Mouse (Mus musculus) hindbrain, embryonic 10.5 days (tissue): Measurements from ENCODE around the gene Gm9887. TPM values are rescaled to one million over a fixed set of nuclear protein-coding genes. Genes with fewer than 3 reads are reported as not detected.
"Not testable (repeated sequence)": the region's sequence is repeated elsewhere in the genome, so short reads cannot be mapped to it uniquely, and the experiment has no call there.

ENCODE experiments used
- DNase-seq: peaks from one replicate; pipeline ENCODE4 v3.0.0-alpha.2; 2017; ENCODE audit warnings: low spot score
- H3K27ac ChIP-seq: fragments of 300-500 bp; sonication (generic); 2 replicates; pipeline ENCODE4 v1.5.1; 2016; ENCODE audit warnings: mild to moderate bottlenecking, moderate library complexity
- H3K27me3 ChIP-seq: fragments of 300-500 bp; sonication (generic); 2 replicates; pipeline ENCODE4 v1.6.1; 2016; ENCODE audit warnings: mild to moderate bottlenecking; ENCODE audit not compliant: poor library complexity, insufficient read depth, severe bottlenecking
- H3K36me3 ChIP-seq: fragments of 300-500 bp; sonication (generic); 2 replicates; pipeline ENCODE4 v1.6.1; 2016; ENCODE audit warnings: mild to moderate bottlenecking, moderate library complexity
- H3K4me1 ChIP-seq: fragments of 300-500 bp; sonication (generic); replicated peaks from 2 replicates; pipeline ENCODE4 v1.6.1; 2016; ENCODE audit warnings: mild to moderate bottlenecking
- H3K4me3 ChIP-seq: fragments of 300-500 bp; sonication (generic); 2 replicates; pipeline ENCODE4 v1.5.1; 2016; ENCODE audit warnings: mild to moderate bottlenecking, moderate library complexity
- H3K9me3 ChIP-seq: fragments of 300-500 bp; sonication (generic); 2 replicates; pipeline ENCODE4 v1.6.1; 2016; ENCODE audit warnings: mild to moderate bottlenecking, moderate library complexity
- WGBS: fragments of 180-500 bp; shearing (Covaris S2); methylation state at CpG from one replicate; pipeline ENCODE4 v1.1.7; 2016; 5-methylcytosine and 5-hydroxymethylcytosine counted together
- polyA plus RNA-seq: library from polyadenylated mRNA; unstranded; fragments of >200 nt; fragmentation: Nextera tagmentation; extraction: Ambion mirVana; gene quantifications from 2 replicates; pipeline ENCODE4 v1.2.1, GENCODE M21; 2016

Gm9887 gene
- polyA plus RNA-seq, 1 experiment from 2014 or later, result 1.9 TPM

DNA sequence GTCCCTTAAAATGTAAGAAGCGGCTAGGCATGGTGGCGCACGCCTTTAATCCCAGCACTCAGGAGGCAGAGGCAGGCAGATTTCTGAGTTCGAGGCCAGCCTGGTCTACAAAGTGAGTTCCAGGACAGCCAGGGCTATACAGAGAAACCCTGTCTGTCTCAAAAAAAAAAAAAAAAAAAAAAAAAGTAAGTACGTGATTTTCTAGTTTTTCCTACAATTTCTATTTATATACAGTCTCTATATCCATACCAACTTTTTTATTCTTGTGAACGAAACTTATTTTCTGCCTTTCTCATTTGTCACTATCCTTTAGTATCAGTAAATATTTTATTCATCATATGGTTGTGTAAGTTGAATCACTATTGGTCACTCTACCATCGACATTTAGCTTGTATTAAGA lies 9.1 kb downstream of the Gm9887 start:
- not testable (repeated sequence) for DNase-seq, H3K36me3 ChIP-seq, H3K4me3 ChIP-seq, H3K27me3 ChIP-seq, H3K27ac ChIP-seq, H3K9me3 ChIP-seq
- H3K4me1 ChIP-seq, result peaks cover 18% of the 10 kb centered on the region; the same call in 1 of the 2 replicates
- WGBS, result 96% methylated on average over 7 of the region's 7 CpGs

DNA sequence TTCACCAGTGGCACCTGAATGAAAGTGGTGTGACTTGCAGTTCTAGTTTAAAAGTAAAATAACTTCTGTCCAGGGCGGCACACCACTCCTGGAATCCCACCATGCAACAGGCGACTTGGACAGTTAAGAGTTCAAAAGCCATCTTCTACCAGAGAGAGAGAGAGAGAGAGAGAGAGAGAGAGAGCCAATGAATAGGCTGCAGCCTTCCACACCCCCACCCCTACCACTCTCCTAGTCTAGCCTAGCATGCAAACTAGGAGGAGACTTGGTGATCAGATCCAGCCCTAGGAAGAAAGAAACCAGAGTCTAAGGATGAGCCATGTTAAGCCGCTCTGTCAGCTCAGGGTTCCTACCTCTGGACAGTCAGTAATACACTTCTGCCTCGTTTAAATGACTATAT lies 9.9 kb downstream of the Gm9887 start:
- no peaks in the 10 kb centered on the region for H3K9me3 ChIP-seq
- H3K36me3 ChIP-seq, result no peaks in the 10 kb centered on the region
- DNase-seq, result peak; percentile 10
- no peaks in the 10 kb centered on the region for H3K27me3 ChIP-seq
- H3K4me1 ChIP-seq, result peaks cover 18% of the 10 kb centered on the region; the same call in 1 of the 2 replicates
- WGBS, result 40% methylated on average over 4 of the region's 4 CpGs
- H3K27ac ChIP-seq, result peak overlapping the region; percentile 85; the same call in 1 of the 2 replicates
- peak overlapping the region; percentile 64 for H3K4me3 ChIP-seq

DNA sequence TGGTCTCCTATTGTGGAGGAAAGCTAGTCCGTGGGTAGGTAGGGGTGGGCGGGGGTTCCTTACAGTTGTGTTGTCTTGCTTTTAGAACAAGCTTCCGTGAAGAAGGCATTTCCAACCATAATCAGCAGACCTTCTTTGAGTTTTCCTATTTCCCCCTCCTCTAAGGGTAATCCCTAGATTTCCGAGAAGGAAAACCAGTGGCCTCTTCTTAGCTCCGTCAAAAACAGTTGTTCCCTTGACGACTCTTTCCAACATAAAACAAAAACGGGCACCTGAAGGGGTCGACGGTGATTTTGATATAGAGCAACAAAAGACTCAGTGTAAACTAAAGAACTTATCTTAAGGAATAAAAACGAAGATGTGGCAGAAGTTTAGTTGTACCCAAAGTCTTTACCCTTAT lies 10.3 kb downstream of the Gm9887 start:
- Histone ChIP-seq H3K4me3 (peak overlapping the region; percentile 64), H3K27ac (peak overlapping the region; percentile 85), H3K27me3 (no peaks in the 10 kb centered on the region), H3K4me1 (peaks cover 18% of the 10 kb centered on the region; the same call in 1 of the 2 replicates), H3K36me3 (no peaks in the 10 kb centered on the region), H3K9me3 (no peaks in the 10 kb centered on the region)
- no peak for DNase-seq
- WGBS, result 7% methylated on average over 10 of the region's 10 CpGs

DNA sequence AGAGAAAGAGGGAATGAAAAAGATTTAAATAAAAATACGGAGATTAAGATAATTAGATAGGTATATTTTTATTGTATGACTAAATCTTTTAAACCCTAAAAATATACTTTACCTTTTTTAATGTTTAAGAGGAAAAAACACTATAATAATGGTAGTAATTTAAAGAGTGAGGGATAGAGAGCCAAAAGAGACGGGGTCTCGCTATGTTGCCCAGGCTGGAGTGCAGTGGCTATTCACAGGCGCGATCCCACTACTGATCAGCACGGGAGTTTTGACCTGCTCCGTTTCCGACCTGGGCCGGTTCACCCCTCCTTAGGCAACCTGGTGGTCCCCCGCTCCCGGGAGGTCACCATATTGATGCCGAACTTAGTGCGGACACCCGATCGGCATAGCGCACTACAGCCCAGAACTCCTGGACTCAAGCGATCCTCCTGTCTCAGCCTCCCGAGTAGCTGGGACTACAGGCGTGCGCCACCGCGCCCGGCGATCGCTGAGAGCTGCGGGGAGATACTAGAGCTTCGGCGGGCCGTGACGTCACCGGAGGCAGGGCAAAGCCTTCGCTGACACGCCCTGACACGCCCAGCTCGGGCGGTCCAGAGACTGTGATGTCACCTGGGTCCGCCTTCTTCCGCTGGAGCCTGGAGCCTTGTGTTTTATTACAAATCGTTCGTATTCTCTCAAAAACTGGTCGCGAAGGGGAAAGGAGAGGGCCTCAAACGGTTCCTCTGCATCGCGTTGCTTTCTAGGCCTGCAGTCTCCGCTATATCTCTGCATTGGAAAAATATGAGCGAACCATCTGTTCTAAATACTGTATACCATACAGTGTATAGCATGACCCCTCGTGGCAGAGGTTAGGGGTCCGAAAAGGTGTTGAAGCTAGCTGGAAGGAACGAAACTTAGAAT lies 11.0 kb downstream of the Gm9887 start:
- peak overlapping the region; percentile 85 for H3K27ac ChIP-seq
- WGBS, result under 1% methylated on average over 43 of the region's 50 CpGs

DNA sequence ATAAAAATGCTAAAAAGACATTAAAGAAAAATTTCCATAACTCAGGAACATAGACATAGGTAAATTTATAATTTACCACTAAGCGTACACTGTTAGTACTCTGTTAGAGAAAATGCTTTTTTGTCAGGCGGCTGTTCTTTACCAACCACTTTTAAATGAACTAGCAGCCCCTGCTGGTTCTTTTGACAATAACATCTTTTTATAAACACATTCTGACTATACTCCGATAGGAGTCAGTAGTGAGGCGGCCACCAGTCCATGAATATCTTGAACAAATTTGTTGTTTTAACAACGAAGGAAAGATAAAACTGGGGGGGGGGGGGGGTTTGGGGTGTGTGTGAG lies 11.6 kb downstream of the Gm9887 start:
- Histone ChIP-seq H3K27ac (no peak overlapping the region), H3K4me3 (0 out of 2 replicates have a peak overlapping the region, but pooled peaks have one; percentile 20), H3K9me3 (no peaks in the 10 kb centered on the region), H3K36me3 (no peaks in the 10 kb centered on the region), H3K4me1 (peaks cover 24% of the 10 kb centered on the region; the same call in 1 of the 2 replicates), H3K27me3 (no peaks in the 10 kb centered on the region)
- 20% methylated on average over 5 of the region's 5 CpGs for WGBS
- peak; percentile 45 for DNase-seq

More for the DNA sequence above, 11.0 kb downstream of the Gm9887 start:
- Histone ChIP-seq H3K4me3 (peak overlapping the region; percentile 64), H3K4me1 (peaks cover 20% of the 10 kb centered on the region; the same call in 1 of the 2 replicates)
- H3K36me3 ChIP-seq, H3K27me3 ChIP-seq, H3K9me3 ChIP-seq: not testable (repeated sequence)
- peak; percentile 100 for DNase-seq

DNA sequence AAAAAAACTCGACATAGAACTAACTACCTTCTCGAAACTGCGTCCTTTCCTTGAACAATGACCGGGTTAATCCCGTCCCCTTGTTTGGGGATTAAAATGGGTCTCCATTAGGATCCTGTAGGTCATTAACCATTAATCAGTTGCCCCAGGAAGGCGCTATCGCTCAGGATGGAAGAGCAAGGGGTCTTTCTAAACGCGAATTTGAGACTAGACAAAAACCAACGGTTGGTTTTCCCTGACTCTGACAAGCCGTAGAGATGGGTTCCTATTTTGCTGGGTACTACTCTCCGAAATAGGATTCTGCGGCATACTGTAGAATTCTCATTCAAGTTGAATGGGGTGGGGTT lies 15.0 kb downstream of the Gm9887 start:
- DNase-seq, result no peak
- 5% methylated on average over 13 of the region's 13 CpGs for WGBS
- peak overlapping the region; percentile 90 for H3K4me3 ChIP-seq
- H3K27ac ChIP-seq, result peak overlapping the region; percentile 91
- no peaks in the 10 kb centered on the region for H3K9me3 ChIP-seq
- peaks cover 15% of the 10 kb centered on the region; the same call in 1 of the 2 replicates for H3K4me1 ChIP-seq
- peaks cover 26% of the 10 kb centered on the region for H3K36me3 ChIP-seq
- H3K27me3 ChIP-seq, result no peaks in the 10 kb centered on the region

DNA sequence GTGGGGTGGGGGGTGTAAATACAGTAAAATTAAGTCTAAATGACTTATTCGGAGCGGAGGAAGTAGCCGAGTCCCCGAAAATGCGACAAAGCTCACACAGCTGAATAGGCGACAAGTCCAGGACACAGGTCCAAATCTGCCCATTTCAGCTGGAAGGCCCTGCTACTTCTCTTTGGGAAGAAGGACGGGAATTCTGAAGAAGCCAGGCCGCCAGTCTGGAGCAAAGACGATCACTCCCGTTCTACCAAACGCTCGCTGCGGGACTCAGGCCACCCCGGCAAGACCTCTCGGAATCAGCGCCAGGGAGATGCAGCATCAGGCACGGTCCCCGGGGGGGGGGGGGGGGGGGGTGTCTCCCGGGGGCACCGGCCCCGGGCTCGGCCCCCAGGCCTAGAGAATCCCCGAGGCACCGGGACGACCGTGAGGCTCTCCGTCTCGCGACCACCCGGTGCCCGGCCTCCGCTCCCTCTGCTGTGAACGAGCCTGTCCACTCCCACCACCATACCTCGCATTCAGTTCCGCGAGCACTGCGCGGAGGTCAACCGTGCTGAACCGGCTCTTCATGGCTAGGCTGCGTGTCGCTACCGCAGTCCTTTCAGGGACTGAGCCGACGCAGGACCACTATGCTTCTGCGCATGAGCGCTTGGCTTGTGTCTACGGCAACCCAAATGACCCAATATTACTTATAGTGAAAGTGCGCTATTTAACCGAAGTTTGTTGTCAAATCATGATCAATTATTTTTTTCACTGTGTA lies 15.5 kb downstream of the Gm9887 start, which contains the start of gene Nemf:
TSS of gene Nemf (minus strand) at position 620 of the 754 bp plus-strand sequence.
- H3K9me3 ChIP-seq, result no peaks in the 10 kb centered on the region
- H3K27me3 ChIP-seq, result no peaks in the 10 kb centered on the region
- peak within 1 kb of the TSS; percentile 91 for H3K27ac ChIP-seq
- under 1% methylated on average over 50 of the region's 50 CpGs for WGBS
- peaks cover 32% of the 10 kb centered on the region for H3K36me3 ChIP-seq
- H3K4me1 ChIP-seq, result peaks cover 10% of the 10 kb centered on the region; the same call in 1 of the 2 replicates
- peak; percentile 84 for DNase-seq
- peak within 1 kb of the TSS; percentile 90 for H3K4me3 ChIP-seq

DNA sequence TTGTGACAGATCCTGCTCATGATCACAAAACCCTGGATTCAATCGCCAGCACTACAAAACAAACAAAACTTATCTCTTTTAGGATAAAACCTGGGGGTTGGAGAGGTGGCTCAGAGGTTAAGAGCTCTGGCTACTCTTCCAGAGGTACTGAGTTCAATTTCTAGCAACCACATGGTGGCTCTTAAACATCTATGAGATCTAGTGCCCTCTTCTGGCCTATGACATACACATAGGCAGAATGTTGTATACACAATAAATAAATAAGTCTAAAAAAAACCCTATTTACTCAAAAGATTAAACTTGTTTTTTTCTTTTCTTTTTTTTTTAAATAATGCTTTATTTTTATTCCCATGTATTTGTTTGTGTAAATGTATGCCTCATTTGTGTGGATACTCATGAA lies 20.6 kb downstream of the Gm9887 start:
- H3K27ac ChIP-seq, result no peak overlapping the region
- 92% methylated on average over 1 of the region's 1 CpGs for WGBS
- H3K27me3 ChIP-seq, result no peaks in the 10 kb centered on the region
- H3K4me1 ChIP-seq, result peaks cover 9% of the 10 kb centered on the region; the same call in 1 of the 2 replicates
- H3K36me3 ChIP-seq, result peaks cover 81% of the 10 kb centered on the region
- no peak overlapping the region for H3K4me3 ChIP-seq
- no peaks in the 10 kb centered on the region for H3K9me3 ChIP-seq
- DNase-seq, result no peak

DNA sequence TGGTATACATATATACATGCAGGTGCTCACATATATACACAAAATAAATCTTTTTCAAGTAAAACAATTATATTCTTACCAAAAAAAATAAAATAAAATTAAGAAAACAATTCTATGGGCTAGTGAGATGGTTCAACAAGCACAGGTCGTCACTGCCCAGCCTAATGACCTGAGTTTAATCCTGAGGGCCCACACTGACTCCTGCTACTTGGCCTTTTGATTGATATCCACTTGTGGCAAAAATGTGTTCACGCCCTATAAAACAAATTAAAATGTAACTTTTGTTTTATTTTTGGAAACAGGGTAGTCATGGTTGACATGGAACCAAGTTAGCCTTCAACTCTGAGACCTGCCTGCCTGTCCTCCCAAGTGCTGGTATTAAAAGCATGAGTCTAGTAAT lies 22.3 kb downstream of the Gm9887 start:
- no peaks in the 10 kb centered on the region for H3K27me3 ChIP-seq
- 87% methylated on average over 2 of the region's 2 CpGs for WGBS
- no peaks in the 10 kb centered on the region for H3K9me3 ChIP-seq
- no peak for DNase-seq
- no peak overlapping the region for H3K4me3 ChIP-seq
- H3K4me1 ChIP-seq, result no peaks in the 10 kb centered on the region
- no peak overlapping the region for H3K27ac ChIP-seq
- H3K36me3 ChIP-seq, result peaks cover 94% of the 10 kb centered on the region

DNA sequence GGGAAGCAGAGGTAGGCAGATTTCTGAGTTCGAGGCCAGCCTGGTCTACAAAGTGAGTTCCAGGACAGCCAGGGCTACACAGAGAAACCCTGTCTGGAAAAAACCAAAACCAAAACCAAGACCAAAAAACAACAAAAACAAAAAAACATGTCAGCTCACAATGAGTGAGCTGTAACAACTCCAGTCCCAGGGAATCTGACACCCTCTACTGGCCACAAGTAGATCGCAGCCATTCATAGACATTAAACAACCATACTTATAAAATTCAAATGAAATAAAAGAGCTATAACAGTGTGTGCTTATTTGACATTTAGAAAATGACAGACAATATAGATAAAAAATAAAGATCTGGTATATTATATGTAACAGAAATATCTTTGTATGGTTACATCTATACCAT lies 38.7 kb downstream of the Gm9887 start:
- H3K27ac ChIP-seq, result no peak overlapping the region
- H3K27me3 ChIP-seq, result no peaks in the 10 kb centered on the region
- H3K9me3 ChIP-seq, result no peaks in the 10 kb centered on the region
- no peak overlapping the region for H3K4me3 ChIP-seq
- 85% methylated on average over 2 of the region's 2 CpGs for WGBS
- H3K4me1 ChIP-seq, result no peaks in the 10 kb centered on the region
- H3K36me3 ChIP-seq, result peaks cover 96% of the 10 kb centered on the region
- no peak for DNase-seq

DNA sequence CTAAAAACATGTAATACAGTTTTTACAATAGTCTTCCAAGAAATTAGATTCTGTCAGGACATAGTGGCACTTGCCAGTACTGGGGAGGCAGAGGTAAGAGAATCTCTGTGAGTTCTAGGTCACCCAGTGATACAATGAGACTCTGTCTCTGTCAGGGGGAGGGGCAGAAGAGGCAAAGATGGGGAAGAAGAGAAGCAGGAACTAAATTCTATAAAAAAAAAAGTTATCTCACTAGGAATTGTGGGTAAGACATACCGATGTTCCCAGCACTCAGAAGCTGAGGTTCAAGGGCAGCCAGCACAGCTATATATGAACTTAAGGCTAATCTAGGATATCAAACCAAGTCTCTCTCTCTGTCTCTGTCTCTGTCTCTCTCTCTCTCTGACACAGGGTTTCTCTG lies 40.1 kb downstream of the Gm9887 start:
- H3K4me3 ChIP-seq, result no peak overlapping the region
- WGBS, result 96% methylated on average over 1 of the region's 1 CpGs
- no peaks in the 10 kb centered on the region for H3K4me1 ChIP-seq
- no peak overlapping the region for H3K27ac ChIP-seq
- no peak for DNase-seq
- H3K9me3 ChIP-seq, result no peaks in the 10 kb centered on the region
- peaks cover 96% of the 10 kb centered on the region for H3K36me3 ChIP-seq
- no peaks in the 10 kb centered on the region for H3K27me3 ChIP-seq

DNA sequence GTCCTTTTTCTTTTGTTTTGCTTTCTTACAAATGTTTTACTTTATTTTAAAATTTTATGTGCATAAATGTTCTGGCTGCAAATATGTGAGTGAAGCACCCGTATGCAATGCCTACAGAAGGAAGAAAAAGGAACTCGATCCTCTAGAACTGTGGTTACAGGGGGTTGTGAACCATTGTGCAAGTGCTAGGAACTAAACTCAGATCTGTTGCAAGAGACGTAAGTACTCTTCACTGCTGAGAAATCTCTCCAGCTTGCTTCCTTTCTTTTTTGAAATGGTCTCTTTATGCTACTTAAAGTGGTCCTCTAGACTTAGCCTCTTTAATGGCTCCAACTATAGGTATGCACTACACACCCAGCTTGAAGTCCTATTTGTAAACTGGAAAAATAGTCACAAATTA lies 41.1 kb downstream of the Gm9887 start:
- Histone ChIP-seq H3K36me3 (peaks cover 96% of the 10 kb centered on the region), H3K27me3 (no peaks in the 10 kb centered on the region)
- WGBS, result 94% methylated on average over 3 of the region's 3 CpGs

More for the DNA sequence above, 41.1 kb downstream of the Gm9887 start:
- H3K9me3 ChIP-seq, result no peaks in the 10 kb centered on the region
- DNase-seq, result no peak
- no peaks in the 10 kb centered on the region for H3K4me1 ChIP-seq
- no peak overlapping the region for H3K27ac ChIP-seq
- no peak overlapping the region for H3K4me3 ChIP-seq
